Comparison of ENCODE assay signal across 20 mouse cellular contexts in the genomic region with DNA sequence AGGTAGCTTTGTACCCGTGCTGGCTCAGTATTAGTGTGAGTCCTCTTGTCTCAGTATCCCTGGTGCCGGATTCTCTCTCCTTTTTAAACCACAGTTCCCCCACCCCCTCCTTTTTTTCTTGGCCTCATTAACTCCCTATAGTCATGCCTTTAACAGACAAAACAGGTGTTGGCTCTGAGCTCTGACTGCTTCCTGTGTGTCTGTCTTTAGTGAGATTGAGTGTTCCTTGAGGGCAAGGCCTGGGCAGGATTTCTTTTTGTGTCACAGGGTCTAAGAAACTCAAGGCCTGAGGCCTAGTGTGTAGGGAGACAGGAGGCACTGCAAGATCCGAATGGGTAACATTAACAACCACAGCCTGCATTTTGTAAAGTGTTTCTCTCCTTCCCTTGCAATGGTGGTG. TPM values are rescaled to one million over a fixed set of nuclear protein-coding genes. Genes with fewer than 3 reads are reported as not detected.
"Had no signal": no experiment of that assay in that cellular context is flagged by ENCODE, and none has a peak within 500 bp of the region (broad histone marks: within the 10 kb centered on the region; RNA-seq: fewer than 3 reads in every experiment).

No protein-coding gene starts in this region.

- H3K27me3 ChIP-seq: limb, embryonic 13.5 days; midbrain, embryonic 13.5 days; neural tube, embryonic 15.5 days had no signal

- H3K9me3 ChIP-seq: limb, embryonic 13.5 days; midbrain, embryonic 13.5 days; neural tube, embryonic 15.5 days had no signal

- DNase-seq: kidney, adult 9 months; kidney, postnatal 4 days; left cerebral cortex, postnatal 4 days; lung, adult 18-20 months; right cerebral cortex, adult 18-20 months; right cerebral cortex, postnatal 25 days had no signal

- H3K4me3 ChIP-seq: layer of hippocampus, adult 2 months; limb, embryonic 13.5 days; midbrain, embryonic 13.5 days; neural tube, embryonic 15.5 days had no signal

- H3K27ac ChIP-seq: kidney, postnatal 0 days; layer of hippocampus, adult 2 months; limb, embryonic 13.5 days; liver, embryonic 14.5 days; midbrain, embryonic 13.5 days; neural tube, embryonic 15.5 days; stomach, postnatal 0 days had no signal

RNA-seq across cellular contexts. Expression of a gene that starts 13.6 kb away (rescaled TPM):
- total RNA-seq: megakaryocyte-erythroid progenitor cell, adult 5-6 weeks had no signal

RNA-seq across cellular contexts. Expression of a gene that starts 39.7 kb away (rescaled TPM):
- total RNA-seq: layer of hippocampus, adult 2 months; layer of hippocampus, postnatal 10 days; left cerebral cortex, postnatal 4 days; liver, adult 2 months; megakaryocyte-erythroid progenitor cell, adult 5-6 weeks; midbrain, postnatal 0 days had no signal
- polyA plus RNA-seq: kidney, postnatal 0 days; limb, embryonic 13.5 days; liver, adult 2 months; liver, embryonic 14.5 days; lung, embryonic 16.5 days; midbrain, embryonic 13.5 days; midbrain, postnatal 0 days; neural tube, embryonic 11.5 days; neural tube, embryonic 15.5 days; stomach, postnatal 0 days; urinary bladder, adult 2 months had no signal
